Mouse (Mus musculus) cerebellum, adult 2 months (tissue): Measurements from ENCODE around the gene Olfr1323.

Source experiments
- CTCF ChIP-seq: fragments of 200-500 bp; IDR thresholded peaks from 2 replicates; pipeline ENCODE4 v1.5.1; 2011; ENCODE audit warnings: low read depth, mild to moderate bottlenecking, control low read depth, low read length, moderate library complexity, borderline replicate concordance; ENCODE audit not compliant: insufficient read depth
- POLR2A ChIP-seq: fragments of 200-500 bp; IDR thresholded peaks from 2 replicates; pipeline ENCODE4 v1.6.1; 2011; ENCODE audit warnings: low read length, control low read depth, borderline replicate concordance; ENCODE audit not compliant: insufficient read depth

- TF ChIP-seq POLR2A (no peak), CTCF (no peak)
Observed at GRCm38 (mm10) chrX:50019259-50019658, at the start of gene Olfr1323.
